Mouse (Mus musculus): ENCODE results near the gene Atp2b2. TPM values are rescaled to one million over a fixed set of nuclear protein-coding genes. Genes with fewer than 3 reads are reported as not detected.

Gene Atp2b2
- polyA plus RNA-seq, 1 experiment = 0.20 TPM

- DNase-seq (ENCODE audit: low read depth) = no peak
Measured at GRCm38 (mm10) chr6:113792368-113792767, 250.0 kb downstream of the Atp2b2 start.

- no peak for DNase-seq (ENCODE audit: low read depth)
Measured at GRCm38 (mm10) chr6:113791012-113791411, 251.4 kb downstream of the Atp2b2 start.

GRCm38 (mm10) chr6:113787459-113787968 is 254.9 kb downstream of the Atp2b2 start:
- no peak for DNase-seq (ENCODE audit: low read depth)

GRCm38 (mm10) chr6:113785658-113786057 is 256.8 kb downstream of the Atp2b2 start:
- DNase-seq (ENCODE audit: low read depth) = no peak

GRCm38 (mm10) chr6:113778229-113778753 is 264.1 kb downstream of the Atp2b2 start:
- no peak for DNase-seq (ENCODE audit: low read depth)

- no peak for DNase-seq (ENCODE audit: low read depth)
Measured at GRCm38 (mm10) chr6:113768804-113769203, 273.6 kb downstream of the Atp2b2 start.

GRCm38 (mm10) chr6:113761644-113762043 is 280.8 kb downstream of the Atp2b2 start:
- DNase-seq (ENCODE audit: low read depth) = peak; percentile 64

GRCm38 (mm10) chr6:113749119-113749685 is 293.2 kb downstream of the Atp2b2 start:
- DNase-seq (ENCODE audit: low read depth) = no peak

GRCm38 (mm10) chr6:113748351-113748750 is 294.1 kb downstream of the Atp2b2 start:
- DNase-seq (ENCODE audit: low read depth) = no peak

- no peak for DNase-seq (ENCODE audit: low read depth)
Measured at GRCm38 (mm10) chr6:113747284-113747683, 295.1 kb downstream of the Atp2b2 start.

GRCm38 (mm10) chr6:113745117-113745516 is 297.3 kb downstream of the Atp2b2 start:
- DNase-seq (ENCODE audit: low read depth) = no peak

GRCm38 (mm10) chr6:113743111-113743510 is 299.3 kb downstream of the Atp2b2 start:
- no peak for DNase-seq (ENCODE audit: low read depth)

- no peak for DNase-seq (ENCODE audit: low read depth)
Measured at GRCm38 (mm10) chr6:113742321-113742720, 300.1 kb downstream of the Atp2b2 start.

GRCm38 (mm10) chr6:113741425-113741824 is 301.0 kb downstream of the Atp2b2 start:
- no peak for DNase-seq (ENCODE audit: low read depth)

- DNase-seq (ENCODE audit: low read depth) = no peak
Measured at GRCm38 (mm10) chr6:113740236-113741217, 301.9 kb downstream of the Atp2b2 start, which contains the start of gene Sec13. Sec13 (minus strand) TSS chr6:113740743.

- DNase-seq (ENCODE audit: low read depth) = no peak
Measured at GRCm38 (mm10) chr6:113737318-113738046, 304.9 kb downstream of the Atp2b2 start.

- DNase-seq (ENCODE audit: low read depth) = no peak
Measured at GRCm38 (mm10) chr6:113731296-113731695, 311.1 kb downstream of the Atp2b2 start.

- DNase-seq (ENCODE audit: low read depth) = no peak
Measured at GRCm38 (mm10) chr6:113728181-113728580, 314.2 kb downstream of the Atp2b2 start.

GRCm38 (mm10) chr6:113721061-113721460 is 321.4 kb downstream of the Atp2b2 start:
- DNase-seq (ENCODE audit: low read depth) = no peak

GRCm38 (mm10) chr6:113719878-113720277 is 322.5 kb downstream of the Atp2b2 start, which contains the start of gene Ghrl:
Ghrl (minus strand) TSS chr6:113719880.
- DNase-seq (ENCODE audit: low read depth) = no peak

GRCm38 (mm10) chr6:113717541-113717940 is 324.9 kb downstream of the Atp2b2 start:
- DNase-seq (ENCODE audit: low read depth) = no peak

- no peak for DNase-seq (ENCODE audit: low read depth)
Measured at GRCm38 (mm10) chr6:113714797-113715196, 327.6 kb downstream of the Atp2b2 start.
